Comparison of ENCODE assay signal across 8 mouse cellular contexts in the genomic region with DNA sequence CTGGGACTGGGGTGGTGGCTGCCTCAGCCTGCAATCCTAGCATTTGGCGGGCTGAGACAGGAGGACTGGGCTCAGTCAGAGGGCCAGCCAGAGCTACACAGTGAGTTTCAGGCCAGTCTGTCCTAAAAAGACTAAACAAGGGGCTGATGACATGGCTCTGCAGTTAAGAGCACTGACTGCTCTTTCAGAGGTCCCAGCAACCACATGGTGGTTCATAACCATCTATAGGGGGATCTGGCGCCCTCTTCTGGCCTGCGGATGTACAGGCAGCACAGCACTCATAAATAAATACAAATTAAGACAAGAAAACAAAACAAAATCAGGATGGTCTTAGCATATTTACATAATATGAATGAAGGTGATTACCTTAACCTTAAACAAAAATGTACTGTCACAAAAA. TPM values are rescaled to one million over a fixed set of nuclear protein-coding genes. Genes with fewer than 3 reads are reported as not detected.
A peak's percentile ranks its signal among the peaks of the same experiment; 100 is the strongest.
DNase-seq lines count a peak whose midpoint lies in the region; ATAC-seq and TF ChIP-seq lines count a peak whose summit lies in the region.

No protein-coding gene starts in this region.

- peak; percentile 86 for TF ChIP-seq CTCF in lung, postnatal 0 days (IDR thresholded peaks at IDR 0.05)

- H3K9ac ChIP-seq in heart, embryonic 12.5 days: peak overlapping the region; percentile 35; the same call in 1 of the 2 replicates
- H3K9ac ChIP-seq in lung, postnatal 0 days (replicated peaks; ENCODE audit: low read depth): no peak overlapping the region

- peak overlapping the region; percentile 43 for H3K4me2 ChIP-seq in heart, embryonic 12.5 days
- H3K4me2 ChIP-seq in lung, postnatal 0 days (replicated peaks; ENCODE audit: low read depth, low read length): peak overlapping the region; percentile 68; the same call in 1 of the 2 replicates

- H3K9me3 ChIP-seq in heart, embryonic 12.5 days (replicated peaks): no peaks in the 10 kb centered on the region
- H3K9me3 ChIP-seq in lung, postnatal 0 days (ENCODE audit: low read length): no peaks in the 10 kb centered on the region

- no peak for ATAC-seq in heart, embryonic 12.5 days (ENCODE audit: insufficient number of reproducible peaks, low FRiP score)
- 0 out of 2 replicates have a peak, but pooled peaks have one; percentile 6 for ATAC-seq in lung, postnatal 0 days

- DNase-seq in CD8-positive naive resting alpha-beta T cell, adult 2 months (ENCODE audit: low read depth in 2 of 2, low spot score in 2 of 2): peak; percentile 73 to 84
- DNase-seq in adipocyte (ENCODE audit: low spot score): peak; percentile 74
- DNase-seq in embryo, embryonic 11.5 days (ENCODE audit: low read depth, low spot score): peak; percentile 57
- DNase-seq in kidney, postnatal 14 days: peak; percentile 65
- DNase-seq in lung, postnatal 0 days (ENCODE audit: low spot score): peak; percentile 74
- peak; percentile 77 for DNase-seq in retina, postnatal 1 day
- peak; percentile 41 to 52 for DNase-seq in urinary bladder, postnatal 36 days (ENCODE audit: low spot score in 2 of 2)

- peaks cover 20% of the 10 kb centered on the region for H3K4me1 ChIP-seq in heart, embryonic 12.5 days (replicated peaks)
- H3K4me1 ChIP-seq in lung, postnatal 0 days (ENCODE audit: insufficient read depth, low read depth, low read length): peaks cover 8% of the 10 kb centered on the region; the same call in 1 of the 2 replicates

- H3K27ac ChIP-seq in heart, embryonic 12.5 days (ENCODE audit: poor library complexity, severe bottlenecking): no peak overlapping the region
- no peak overlapping the region for H3K27ac ChIP-seq in lung, postnatal 0 days (ENCODE audit: low read length)

- no peaks in the 10 kb centered on the region for H3K27me3 ChIP-seq in heart, embryonic 12.5 days (replicated peaks)
- H3K27me3 ChIP-seq in lung, postnatal 0 days (replicated peaks; ENCODE audit: insufficient read depth, low read length): no peaks in the 10 kb centered on the region

- 36% methylated on average over 3 of the region's 3 CpGs for WGBS in heart, embryonic 12.5 days
- WGBS in lung, postnatal 0 days: 30% methylated on average over 3 of the region's 3 CpGs

- no peak for TF ChIP-seq EP300 in lung, postnatal 0 days (IDR thresholded peaks at IDR 0.05)

- peaks cover 32% of the 10 kb centered on the region for H3K36me3 ChIP-seq in heart, embryonic 12.5 days
- H3K36me3 ChIP-seq in lung, postnatal 0 days (ENCODE audit: insufficient read depth, low read length): peaks cover 7% of the 10 kb centered on the region; the same call in 1 of the 2 replicates

- peak overlapping the region; percentile 91; the same call in 1 of the 2 replicates for H3K4me3 ChIP-seq in heart, embryonic 12.5 days
- no peak overlapping the region for H3K4me3 ChIP-seq in lung, postnatal 0 days (ENCODE audit: low read depth, low read length)

RNA-seq across cellular contexts. Expression of a gene that starts 1.4 kb away (rescaled TPM):
- 140 and 145 TPM in 2 replicates for polyA plus RNA-seq in heart, embryonic 12.5 days (2016; fragmentation: Nextera tagmentation; extraction: Ambion mirVana)
- polyA plus RNA-seq in lung, postnatal 0 days (2015; fragmentation: Nextera tagmentation; extraction: Ambion mirVana): 271 and 296 TPM in 2 replicates

RNA-seq across cellular contexts. Expression of a gene that starts 10.0 kb away (rescaled TPM):
- 386 and 405 TPM in 2 replicates for polyA plus RNA-seq in heart, embryonic 12.5 days (2016; fragmentation: Nextera tagmentation; extraction: Ambion mirVana)
- 542 and 611 TPM in 2 replicates for polyA plus RNA-seq in lung, postnatal 0 days (2015; fragmentation: Nextera tagmentation; extraction: Ambion mirVana)

RNA-seq across cellular contexts. Expression of a gene that starts 17.3 kb away (rescaled TPM):
- 55.7 and 61.9 TPM in 2 replicates for polyA plus RNA-seq in heart, embryonic 12.5 days (2016; fragmentation: Nextera tagmentation; extraction: Ambion mirVana)
- polyA plus RNA-seq in lung, postnatal 0 days (2015; fragmentation: Nextera tagmentation; extraction: Ambion mirVana): 118 and 132 TPM in 2 replicates

RNA-seq across cellular contexts. Expression of a gene that starts 49.1 kb away (rescaled TPM):
- polyA plus RNA-seq in heart, embryonic 12.5 days (2016; fragmentation: Nextera tagmentation; extraction: Ambion mirVana): 23.6 and 28.1 TPM in 2 replicates
- polyA plus RNA-seq in lung, postnatal 0 days (2015; fragmentation: Nextera tagmentation; extraction: Ambion mirVana): 1.5 and 2.8 TPM in 2 replicates
